Mouse (Mus musculus): Measurements from ENCODE around the gene Nckap5l. TPM values are rescaled to one million over a fixed set of nuclear protein-coding genes. Genes with fewer than 3 reads are reported as not detected.

The Nckap5l gene
- total and polyA plus RNA-seq, 3 experiments = 0.75 to 6.6 (median 0.89) TPM

DNA sequence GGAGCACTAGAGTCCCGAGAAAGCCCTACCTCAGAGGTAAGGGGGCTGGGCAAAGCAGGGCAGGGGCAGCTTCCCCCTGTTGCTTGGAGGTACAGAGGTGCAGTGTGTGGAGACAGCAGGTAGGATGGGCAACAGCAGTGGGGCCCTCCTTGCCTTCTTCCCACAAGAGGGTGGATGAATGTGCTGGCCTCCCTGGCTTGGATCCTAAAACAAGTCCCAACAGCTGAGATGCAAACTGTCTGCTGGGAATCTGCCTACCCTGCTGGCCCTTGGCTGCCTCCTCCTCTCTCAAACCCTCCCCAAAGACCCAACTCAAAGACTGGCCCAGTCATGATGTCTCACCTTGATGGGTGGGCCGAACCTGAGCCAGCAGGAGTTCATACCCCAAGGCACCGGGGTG is 2.1 kb downstream of the Nckap5l start:
- no peak for DNase-seq (ENCODE audit: extremely low read depth)
- Histone ChIP-seq H3K9ac (ENCODE audit: insufficient read depth, low read depth) (no peak overlapping the region), H3K36me3 (replicated peaks in 1 of 2; ENCODE audit: control insufficient read depth in 1 of 2, insufficient read depth in 1 of 2, low read length in 1 of 2) (peaks cover 0 to 23% of the 10 kb centered on the region in 2 experiments), H3K27me3 (replicated peaks) (no peaks in the 10 kb centered on the region), H3K4me1 (ENCODE audit: control insufficient read depth in 1 of 2, insufficient read depth in 2 of 2) (peaks cover 5 to 28% of the 10 kb centered on the region in 2 experiments; a peak in 3 of 4 replicates), H3K9me3 (replicated peaks; ENCODE audit: low read length) (no peaks in the 10 kb centered on the region), H3K4me3 (replicated peaks in 1 of 3; ENCODE audit: low read depth in 2 of 3, low read length in 2 of 3, poor library complexity in 1 of 3) (no peak overlapping the region), H3K79me2 (replicated peaks; ENCODE audit: control insufficient read depth, extremely low read depth, insufficient read depth, poor library complexity, severe bottlenecking) (no peaks in the 10 kb centered on the region), H3K4me2 (ENCODE audit: insufficient read depth, low read depth, poor library complexity, severe bottlenecking) (no peak overlapping the region), H3K27ac (ENCODE audit: insufficient read depth, low read depth) (no peak overlapping the region)
- no peak for TF ChIP-seq MAX (IDR thresholded peaks at IDR 0.05; ENCODE audit: low read length)
- TF ChIP-seq ZNF384 (IDR thresholded peaks at IDR 0.05; ENCODE audit: low read depth, low read length) = no peak
- no peak for TF ChIP-seq MAZ (IDR thresholded peaks at IDR 0.05; ENCODE audit: low read depth, low read length)
- no peak for TF ChIP-seq NRF1 (IDR thresholded peaks at IDR 0.05; ENCODE audit: low read depth, low read length)
- TF ChIP-seq ETS1 (conservative IDR thresholded peaks at IDR 0.05; ENCODE audit: low read depth, low read length) = no peak
- no peak for TF ChIP-seq TBP (conservative IDR thresholded peaks at IDR 0.05; ENCODE audit: low read depth, low read length)
- no peak for TF ChIP-seq TCF12 (IDR thresholded peaks at IDR 0.05; ENCODE audit: low read depth, low read length)
- no peak for TF ChIP-seq ZKSCAN1 (IDR thresholded peaks at IDR 0.05; ENCODE audit: borderline replicate concordance, low read depth, low read length)
- TF ChIP-seq GABPA (IDR thresholded peaks at IDR 0.05; ENCODE audit: insufficient replicate concordance, low read depth, low read length) = no peak
- in situ Hi-C loops (cut with MboI; ENCODE audit: low pct_ligation_motif_present, low pct_unique_long_range_greater_than_20kb, low sequenced_read_pairs) (no loop called here), dilution Hi-C loops (cut with MboI; ENCODE audit: extremely low pct_ligation_motif_present, extremely low pct_unique_long_range_greater_than_20kb, low sequenced_read_pairs) (no loop called here)

DNA sequence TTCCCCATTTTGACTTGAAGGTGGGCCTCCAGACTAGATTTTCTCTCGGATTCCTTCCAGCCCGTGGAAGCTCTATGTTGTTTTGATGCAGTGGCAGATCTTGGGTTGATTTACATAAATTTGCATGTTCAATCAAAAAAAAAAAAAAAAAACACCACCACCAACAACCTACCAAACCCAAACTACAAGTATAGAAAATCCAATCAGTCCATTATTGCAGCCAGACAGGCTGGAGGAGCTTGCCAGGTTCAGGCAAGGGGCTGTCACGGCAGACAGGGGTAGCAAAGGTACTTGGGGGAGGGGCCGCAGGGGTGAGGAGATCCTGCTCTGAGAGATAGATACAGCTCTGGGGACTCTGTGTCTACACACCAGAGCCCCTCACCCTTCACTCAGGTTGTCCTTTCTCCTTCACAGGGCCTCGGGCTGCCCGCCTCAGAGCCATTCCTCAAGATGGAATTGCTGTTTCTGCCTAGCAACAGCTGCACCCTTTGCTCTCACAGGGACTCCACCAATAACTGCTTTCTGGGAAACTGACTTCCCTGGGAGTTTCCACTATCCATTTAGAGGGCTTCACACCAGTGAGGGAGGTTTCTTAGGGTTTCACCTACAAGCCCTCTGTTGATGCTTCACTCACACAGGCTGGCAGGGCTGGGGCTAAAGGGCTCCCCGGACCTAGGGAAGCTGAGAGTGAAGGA is 2.8 kb downstream of the Nckap5l start:
- dilution Hi-C loops (cut with MboI; ENCODE audit: extremely low pct_ligation_motif_present, extremely low pct_unique_long_range_greater_than_20kb, low sequenced_read_pairs) = no loop called here
- Histone ChIP-seq H3K4me3 (replicated peaks in 1 of 3; ENCODE audit: low read depth in 2 of 3, low read length in 2 of 3, poor library complexity in 1 of 3) (no peak overlapping the region), H3K79me2 (replicated peaks; ENCODE audit: control insufficient read depth, extremely low read depth, insufficient read depth, poor library complexity, severe bottlenecking) (no peaks in the 10 kb centered on the region), H3K27ac (ENCODE audit: insufficient read depth, low read depth) (no peak overlapping the region), H3K36me3 (replicated peaks in 1 of 2; ENCODE audit: control insufficient read depth in 1 of 2, insufficient read depth in 1 of 2, low read length in 1 of 2) (peaks cover 0 to 20% of the 10 kb centered on the region in 2 experiments), H3K4me2 (ENCODE audit: insufficient read depth, low read depth, poor library complexity, severe bottlenecking) (no peak overlapping the region), H3K27me3 (replicated peaks) (no peaks in the 10 kb centered on the region), H3K9me3 (replicated peaks; ENCODE audit: low read length) (no peaks in the 10 kb centered on the region), H3K4me1 (ENCODE audit: control insufficient read depth in 1 of 2, insufficient read depth in 2 of 2) (peaks cover 5 to 32% of the 10 kb centered on the region in 2 experiments; a peak in 3 of 4 replicates), H3K9ac (ENCODE audit: insufficient read depth, low read depth) (no peak overlapping the region)
- no peak for TF ChIP-seq ZC3H11A (IDR thresholded peaks at IDR 0.05; ENCODE audit: low read depth, low read length)
- 0 out of 2 replicates have a peak, but pooled peaks have one; percentile 33 for TF ChIP-seq ZNF384 (IDR thresholded peaks at IDR 0.05; ENCODE audit: low read depth, low read length)
- TF ChIP-seq ETS1 (conservative IDR thresholded peaks at IDR 0.05; ENCODE audit: low read depth, low read length) = no peak
- TF ChIP-seq MYC (IDR thresholded peaks at IDR 0.05; ENCODE audit: low read depth, low read length) = no peak
- no peak for TF ChIP-seq PAX5 (IDR thresholded peaks at IDR 0.05; ENCODE audit: low read length)
- no peak for TF ChIP-seq MEF2A (IDR thresholded peaks at IDR 0.05; ENCODE audit: borderline replicate concordance, low read depth, low read length)
- no peak for DNase-seq (ENCODE audit: extremely low read depth)
- in situ Hi-C loops (cut with MboI; ENCODE audit: low pct_ligation_motif_present, low pct_unique_long_range_greater_than_20kb, low sequenced_read_pairs) = no loop called here
